Mouse (Mus musculus): ENCODE measurements at regions not wholly inside any gene's neighbourhood (a gene's known extent, or its start where the extent isn't known, plus 50 kb on each side); places are given as distances from the start of the nearest gene placed in this dataset.

GRCm38 (mm10) chr9:32830268-32830891, 194.4 kb downstream of the Ets1 start:
- TF ChIP-seq TAL1 (conservative IDR thresholded peaks at IDR 0.05; ENCODE audit: low read depth, low read length), result no peak
- TF ChIP-seq CTCF (IDR thresholded peaks at IDR 0.05; ENCODE audit: low read depth, low read length), result no peak
- TF ChIP-seq POLR2AphosphoS5 (IDR thresholded peaks at IDR 0.05; ENCODE audit: insufficient replicate concordance, low read depth, low read length), result no peak
- TF ChIP-seq GATA2 (IDR thresholded peaks at IDR 0.05; ENCODE audit: borderline replicate concordance, low read depth, low read length), result no peak
- no peak for TF ChIP-seq GATA1 (IDR thresholded peaks at IDR 0.05; ENCODE audit: borderline replicate concordance, low read length)
- Histone ChIP-seq H3K27me3 (ENCODE audit: insufficient read depth, low read length) (no peaks in the 10 kb centered on the region), H3K36me3 (replicated peaks) (no peaks in the 10 kb centered on the region), H3K9me3 (replicated peaks) (peaks cover 3% of the 10 kb centered on the region; the same call in 1 of the 2 replicates), H3K4me3 (ENCODE audit: low read depth, low read length) (no peak overlapping the region), H3K4me1 (ENCODE audit: insufficient read depth, low read depth, low read length) (no peaks in the 10 kb centered on the region)
- no peak for DNase-seq (ENCODE audit: low spot score)
- ATAC-seq (ENCODE audit: extremely low read depth, insufficient number of reproducible peaks, low FRiP score, poor library complexity, severe bottlenecking), result no peak

GRCm38 (mm10) chr9:32833373-32833772, 197.4 kb downstream of the Ets1 start:
- TF ChIP-seq GATA1 (IDR thresholded peaks at IDR 0.05; ENCODE audit: borderline replicate concordance, low read length) (no peak), GATA2 (IDR thresholded peaks at IDR 0.05; ENCODE audit: borderline replicate concordance, low read depth, low read length) (no peak), CTCF (IDR thresholded peaks at IDR 0.05; ENCODE audit: low read depth, low read length) (no peak), POLR2AphosphoS5 (IDR thresholded peaks at IDR 0.05; ENCODE audit: insufficient replicate concordance, low read depth, low read length) (no peak), TAL1 (conservative IDR thresholded peaks at IDR 0.05; ENCODE audit: low read depth, low read length) (no peak)
- DNase-seq (ENCODE audit: low spot score) (no peak), ATAC-seq (ENCODE audit: extremely low read depth, insufficient number of reproducible peaks, low FRiP score, poor library complexity, severe bottlenecking) (no peak)
- no peaks in the 10 kb centered on the region for H3K9me3 ChIP-seq (replicated peaks)
- no peaks in the 10 kb centered on the region for H3K27me3 ChIP-seq (ENCODE audit: insufficient read depth, low read length)
- H3K4me3 ChIP-seq (ENCODE audit: low read depth, low read length), result no peak overlapping the region
- H3K4me1 ChIP-seq (ENCODE audit: insufficient read depth, low read depth, low read length), result no peaks in the 10 kb centered on the region
- no peaks in the 10 kb centered on the region for H3K36me3 ChIP-seq (replicated peaks)

GRCm38 (mm10) chr9:32834751-32835625, 199.0 kb downstream of the Ets1 start:
- ATAC-seq (ENCODE audit: extremely low read depth, insufficient number of reproducible peaks, low FRiP score, poor library complexity, severe bottlenecking) (no peak), DNase-seq (ENCODE audit: low spot score) (no peak)
- no peaks in the 10 kb centered on the region for H3K4me1 ChIP-seq (ENCODE audit: insufficient read depth, low read depth, low read length)
- H3K9me3 ChIP-seq (replicated peaks), result no peaks in the 10 kb centered on the region
- H3K27me3 ChIP-seq (ENCODE audit: insufficient read depth, low read length), result no peaks in the 10 kb centered on the region
- TF ChIP-seq TAL1 (conservative IDR thresholded peaks at IDR 0.05; ENCODE audit: low read depth, low read length) (no peak), POLR2AphosphoS5 (IDR thresholded peaks at IDR 0.05; ENCODE audit: insufficient replicate concordance, low read depth, low read length) (no peak), GATA2 (IDR thresholded peaks at IDR 0.05; ENCODE audit: borderline replicate concordance, low read depth, low read length) (no peak), GATA1 (IDR thresholded peaks at IDR 0.05; ENCODE audit: borderline replicate concordance, low read length) (no peak), CTCF (IDR thresholded peaks at IDR 0.05; ENCODE audit: low read depth, low read length) (no peak)
- H3K36me3 ChIP-seq (replicated peaks), result no peaks in the 10 kb centered on the region
- no peak overlapping the region for H3K4me3 ChIP-seq (ENCODE audit: low read depth, low read length)

- H3K36me3 ChIP-seq (replicated peaks), result no peaks in the 10 kb centered on the region
- no peak for ATAC-seq (ENCODE audit: extremely low read depth, insufficient number of reproducible peaks, low FRiP score, poor library complexity, severe bottlenecking)
- H3K9me3 ChIP-seq (replicated peaks), result no peaks in the 10 kb centered on the region
- TF ChIP-seq CTCF (IDR thresholded peaks at IDR 0.05; ENCODE audit: low read depth, low read length), result no peak
- TF ChIP-seq POLR2AphosphoS5 (IDR thresholded peaks at IDR 0.05; ENCODE audit: insufficient replicate concordance, low read depth, low read length), result no peak
- no peak for TF ChIP-seq TAL1 (conservative IDR thresholded peaks at IDR 0.05; ENCODE audit: low read depth, low read length)
- TF ChIP-seq GATA1 (IDR thresholded peaks at IDR 0.05; ENCODE audit: borderline replicate concordance, low read length), result no peak
- no peak for TF ChIP-seq GATA2 (IDR thresholded peaks at IDR 0.05; ENCODE audit: borderline replicate concordance, low read depth, low read length)
- DNase-seq (ENCODE audit: low spot score), result no peak
- H3K4me3 ChIP-seq (ENCODE audit: low read depth, low read length), result no peak overlapping the region
- H3K27me3 ChIP-seq (ENCODE audit: insufficient read depth, low read length), result no peaks in the 10 kb centered on the region
- no peaks in the 10 kb centered on the region for H3K4me1 ChIP-seq (ENCODE audit: insufficient read depth, low read depth, low read length)
Measured at GRCm38 (mm10) chr9:32835626-32835971, 199.6 kb downstream of the Ets1 start.

- ATAC-seq (ENCODE audit: extremely low read depth, insufficient number of reproducible peaks, low FRiP score, poor library complexity, severe bottlenecking) (no peak), DNase-seq (ENCODE audit: low spot score) (no peak)
- Histone ChIP-seq H3K4me1 (ENCODE audit: insufficient read depth, low read depth, low read length) (no peaks in the 10 kb centered on the region), H3K27me3 (ENCODE audit: insufficient read depth, low read length) (no peaks in the 10 kb centered on the region), H3K36me3 (replicated peaks) (no peaks in the 10 kb centered on the region), H3K9me3 (replicated peaks) (no peaks in the 10 kb centered on the region), H3K4me3 (ENCODE audit: low read depth, low read length) (no peak overlapping the region)
- no peak for TF ChIP-seq POLR2AphosphoS5 (IDR thresholded peaks at IDR 0.05; ENCODE audit: insufficient replicate concordance, low read depth, low read length)
- no peak for TF ChIP-seq GATA2 (IDR thresholded peaks at IDR 0.05; ENCODE audit: borderline replicate concordance, low read depth, low read length)
- TF ChIP-seq CTCF (IDR thresholded peaks at IDR 0.05; ENCODE audit: low read depth, low read length), result no peak
- TF ChIP-seq TAL1 (conservative IDR thresholded peaks at IDR 0.05; ENCODE audit: low read depth, low read length), result no peak
- no peak for TF ChIP-seq GATA1 (IDR thresholded peaks at IDR 0.05; ENCODE audit: borderline replicate concordance, low read length)
Measured at GRCm38 (mm10) chr9:32836371-32836770, 200.3 kb downstream of the Ets1 start.

- Histone ChIP-seq H3K4me1 (ENCODE audit: insufficient read depth, low read depth, low read length) (no peaks in the 10 kb centered on the region), H3K4me3 (ENCODE audit: low read depth, low read length) (no peak overlapping the region), H3K9me3 (replicated peaks) (0 out of 2 replicates have a peak, but pooled peaks cover 1% of the 10 kb centered on the region), H3K27me3 (ENCODE audit: insufficient read depth, low read length) (no peaks in the 10 kb centered on the region), H3K36me3 (replicated peaks) (no peaks in the 10 kb centered on the region)
- no peak for ATAC-seq (ENCODE audit: extremely low read depth, insufficient number of reproducible peaks, low FRiP score, poor library complexity, severe bottlenecking)
- DNase-seq (ENCODE audit: low spot score), result no peak
- no peak for TF ChIP-seq POLR2AphosphoS5 (IDR thresholded peaks at IDR 0.05; ENCODE audit: insufficient replicate concordance, low read depth, low read length)
- no peak for TF ChIP-seq TAL1 (conservative IDR thresholded peaks at IDR 0.05; ENCODE audit: low read depth, low read length)
- TF ChIP-seq GATA1 (IDR thresholded peaks at IDR 0.05; ENCODE audit: borderline replicate concordance, low read length), result no peak
- TF ChIP-seq CTCF (IDR thresholded peaks at IDR 0.05; ENCODE audit: low read depth, low read length), result no peak
- TF ChIP-seq GATA2 (IDR thresholded peaks at IDR 0.05; ENCODE audit: borderline replicate concordance, low read depth, low read length), result no peak
Measured at GRCm38 (mm10) chr9:32847361-32847760, 211.3 kb downstream of the Ets1 start.
